Mouse (Mus musculus) stomach, postnatal 0 days (tissue): ENCODE data around the gene Trpm3. TPM values are rescaled to one million over a fixed set of nuclear protein-coding genes. Genes with fewer than 3 reads are reported as not detected.

Source experiments
- ATAC-seq: fragments of 200-750 bp; cut with Nextera tagmentation; 2 replicates; pipeline ENCODE4 v1.8.0; 2017; ENCODE audit not compliant: low FRiP score, low TSS enrichment
- DNase-seq: peaks from one replicate; pipeline ENCODE4 v3.0.0-alpha.2; 2016; ENCODE audit warnings: low spot score
- H3K27ac ChIP-seq: fragments of 300-500 bp; sonication (generic); replicated peaks from 2 replicates; pipeline ENCODE4 v1.5.1; 2014; ENCODE audit warnings: mild to moderate bottlenecking, control low read depth
- H3K27me3 ChIP-seq: fragments of 300-500 bp; sonication (generic); 2 replicates; pipeline ENCODE4 v1.6.1; 2014; ENCODE audit warnings: low read length; ENCODE audit not compliant: control insufficient read depth, insufficient read depth
- H3K36me3 ChIP-seq: fragments of 300-500 bp; sonication (generic); 2 replicates; pipeline ENCODE4 v1.6.1; 2014; ENCODE audit warnings: low read length, mixed read lengths; ENCODE audit not compliant: control insufficient read depth, insufficient read depth
- H3K4me1 ChIP-seq: fragments of 300-500 bp; sonication (generic); replicated peaks from 2 replicates; pipeline ENCODE4 v1.6.1; 2014; ENCODE audit warnings: antibody characterized with exemption; ENCODE audit not compliant: control insufficient read depth, insufficient read depth
- H3K4me2 ChIP-seq: fragments of 300-500 bp; sonication (generic); replicated peaks from 2 replicates; pipeline ENCODE4 v1.6.1; 2014; ENCODE audit warnings: low read depth, mild to moderate bottlenecking, control low read depth, moderate library complexity
- H3K4me3 ChIP-seq: fragments of 300-500 bp; sonication (generic); 2 replicates; pipeline ENCODE4 v1.5.1; 2014; ENCODE audit warnings: low read depth, low read length, control low read depth
- H3K9ac ChIP-seq: fragments of 300-500 bp; sonication (generic); 2 replicates; pipeline ENCODE4 v1.6.1; 2014; ENCODE audit warnings: mild to moderate bottlenecking, low read length, control low read depth, mixed read lengths
- H3K9me3 ChIP-seq: fragments of 300-500 bp; sonication (generic); 2 replicates; pipeline ENCODE4 v1.6.1; 2016; ENCODE audit warnings: low read length; ENCODE audit not compliant: control insufficient read depth
- CTCF ChIP-seq: IDR thresholded peaks from 2 replicates; pipeline ENCODE4 v1.5.1; 2016; ENCODE audit warnings: antibody characterized with exemption, low read depth, mild to moderate bottlenecking, moderate library complexity
- EP300 ChIP-seq: optimal IDR thresholded peaks from 2 replicates; pipeline ENCODE3; 2016; ENCODE audit warnings: antibody characterized with exemption
- WGBS: fragments of 180-500 bp; shearing (Covaris S2); extraction: QIAGEN DNeasy Blood & Tissue Kit; methylation state at CpG from one replicate; pipeline ENCODE4 v1.1.7; 2014; 5-methylcytosine and 5-hydroxymethylcytosine counted together
- polyA plus RNA-seq: library from polyadenylated mRNA; unstranded; fragments of >200 nt; fragmentation: Nextera tagmentation; extraction: Ambion mirVana; gene quantifications from 2 replicates; pipeline ENCODE4 v1.2.1, GENCODE M21; 2015

The Trpm3 gene
- polyA plus RNA-seq, 1 experiment from 2014 or later: 0.33 TPM

DNA sequence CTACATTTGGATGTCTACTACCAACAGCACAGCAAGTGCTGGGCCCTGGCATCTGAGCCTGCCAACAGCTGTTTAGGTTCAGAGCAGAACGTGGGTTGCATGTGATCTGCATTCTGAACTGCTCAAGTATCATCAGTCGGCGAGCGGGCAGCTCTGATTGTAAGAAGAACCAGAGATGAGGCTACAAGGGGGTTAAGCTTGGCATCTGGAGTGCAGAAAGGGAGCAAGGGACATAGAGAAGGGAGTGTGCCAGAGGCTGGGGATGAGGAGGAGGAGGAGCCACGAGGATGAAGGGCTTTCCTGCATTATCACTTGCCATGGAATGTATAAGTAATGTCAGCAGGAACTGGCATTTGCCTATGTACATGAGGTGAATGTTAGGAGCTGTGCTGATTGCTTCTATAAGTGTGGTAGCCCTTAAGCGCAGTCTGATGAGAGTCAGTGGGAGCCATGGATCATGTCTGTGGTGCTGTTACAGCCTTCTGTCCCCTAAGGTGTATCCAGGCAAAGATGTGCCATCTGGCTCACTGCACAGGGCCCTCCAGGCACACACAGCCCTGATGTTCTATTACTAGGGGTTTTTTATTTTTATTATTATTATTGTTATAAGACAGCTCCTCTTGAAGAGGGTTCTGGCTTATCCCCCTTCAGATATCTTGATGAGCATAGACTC, 825.0 kb downstream of the Trpm3 start:
- no peak overlapping the region for H3K27ac ChIP-seq
- TF ChIP-seq EP300 (no peak), CTCF (no peak)
- ATAC-seq: no peak
- no peak for DNase-seq
- no peak overlapping the region for H3K4me3 ChIP-seq
- no peaks in the 10 kb centered on the region for H3K27me3 ChIP-seq
- H3K4me2 ChIP-seq: no peak overlapping the region
- H3K9ac ChIP-seq: no peak overlapping the region
- H3K9me3 ChIP-seq: no peaks in the 10 kb centered on the region
- WGBS: 71% methylated on average over 6 of the region's 6 CpGs
- no peaks in the 10 kb centered on the region for H3K36me3 ChIP-seq
- no peaks in the 10 kb centered on the region for H3K4me1 ChIP-seq

DNA sequence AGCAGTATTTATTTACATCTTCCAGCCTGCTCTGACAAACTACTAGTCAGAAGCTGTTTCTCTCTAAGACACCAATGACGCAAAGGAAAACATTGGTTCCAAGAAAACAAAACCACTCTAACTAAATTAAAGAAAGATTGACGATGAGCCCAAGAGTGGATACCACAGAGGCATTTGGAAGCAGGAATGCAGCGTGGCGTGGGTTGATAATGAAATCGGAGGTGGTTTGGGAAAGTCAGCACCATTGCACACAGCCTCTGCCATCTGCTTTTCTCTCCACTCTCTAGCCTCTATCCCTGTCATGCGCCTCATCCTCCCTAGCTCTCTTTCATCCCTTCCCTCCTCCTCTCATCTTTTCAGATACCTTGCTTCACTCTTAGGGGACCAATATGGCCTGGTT, 826.6 kb downstream of the Trpm3 start:
- Histone ChIP-seq H3K36me3 (no peaks in the 10 kb centered on the region), H3K27me3 (no peaks in the 10 kb centered on the region), H3K4me3 (no peak overlapping the region), H3K4me1 (no peaks in the 10 kb centered on the region), H3K9ac (no peak overlapping the region), H3K4me2 (no peak overlapping the region), H3K9me3 (no peaks in the 10 kb centered on the region), H3K27ac (no peak overlapping the region)
- ATAC-seq (no peak), DNase-seq (no peak)
- WGBS: 75% methylated on average over 6 of the region's 6 CpGs
- TF ChIP-seq CTCF (no peak), EP300 (no peak)

DNA sequence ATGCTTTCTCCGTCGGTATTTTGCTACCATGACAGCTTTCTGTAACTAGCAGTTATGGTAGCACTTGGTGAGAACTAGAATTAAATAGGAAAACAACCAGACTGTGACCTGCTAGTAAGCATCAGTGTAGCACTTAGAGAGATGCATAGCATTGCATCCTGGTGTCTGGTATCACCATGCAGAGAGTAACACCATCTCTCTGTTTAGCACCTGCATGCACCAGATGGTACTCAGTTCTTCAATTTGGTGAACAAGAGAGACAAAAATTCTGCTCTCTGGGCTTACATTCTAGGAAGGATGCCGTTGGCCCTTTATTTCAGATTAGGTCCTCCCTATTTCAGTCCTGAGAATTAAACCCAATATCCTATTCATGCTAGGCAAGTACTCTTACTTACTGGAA, 834.4 kb downstream of the Trpm3 start:
- Histone ChIP-seq H3K9me3 (no peaks in the 10 kb centered on the region), H3K36me3 (no peaks in the 10 kb centered on the region), H3K4me2 (no peak overlapping the region), H3K4me1 (no peaks in the 10 kb centered on the region), H3K4me3 (no peak overlapping the region), H3K9ac (no peak overlapping the region), H3K27ac (no peak overlapping the region), H3K27me3 (no peaks in the 10 kb centered on the region)
- ATAC-seq (no peak), DNase-seq (no peak)
- 86% methylated on average over 3 of the region's 3 CpGs for WGBS
- TF ChIP-seq CTCF (no peak), EP300 (no peak)

DNA sequence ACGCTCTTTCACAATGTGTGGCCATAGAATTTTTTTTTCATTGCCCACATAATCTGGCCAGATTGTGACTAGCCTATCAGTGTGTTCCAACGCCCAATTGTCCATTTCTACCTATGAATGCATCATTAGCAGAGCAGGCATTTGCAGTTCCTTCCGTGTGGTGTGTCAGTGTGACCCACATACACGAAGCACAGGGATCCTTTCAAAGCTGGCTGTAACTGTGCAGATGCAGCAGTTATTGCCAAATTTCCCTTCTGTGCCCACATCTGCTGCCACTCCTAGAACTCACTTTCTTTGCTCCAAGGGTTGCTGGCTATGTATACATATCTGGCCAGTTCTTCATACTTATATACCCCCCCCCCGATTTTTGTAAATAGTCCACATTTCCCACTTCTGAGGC, 834.9 kb downstream of the Trpm3 start:
- Histone ChIP-seq H3K27me3 (no peaks in the 10 kb centered on the region), H3K4me2 (no peak overlapping the region), H3K4me3 (no peak overlapping the region), H3K9ac (no peak overlapping the region), H3K27ac (no peak overlapping the region), H3K4me1 (no peaks in the 10 kb centered on the region), H3K9me3 (no peaks in the 10 kb centered on the region), H3K36me3 (no peaks in the 10 kb centered on the region)
- WGBS: 89% methylated on average over 5 of the region's 5 CpGs
- DNase-seq (no peak), ATAC-seq (no peak)
- no peak for TF ChIP-seq CTCF
- TF ChIP-seq EP300: no peak

DNA sequence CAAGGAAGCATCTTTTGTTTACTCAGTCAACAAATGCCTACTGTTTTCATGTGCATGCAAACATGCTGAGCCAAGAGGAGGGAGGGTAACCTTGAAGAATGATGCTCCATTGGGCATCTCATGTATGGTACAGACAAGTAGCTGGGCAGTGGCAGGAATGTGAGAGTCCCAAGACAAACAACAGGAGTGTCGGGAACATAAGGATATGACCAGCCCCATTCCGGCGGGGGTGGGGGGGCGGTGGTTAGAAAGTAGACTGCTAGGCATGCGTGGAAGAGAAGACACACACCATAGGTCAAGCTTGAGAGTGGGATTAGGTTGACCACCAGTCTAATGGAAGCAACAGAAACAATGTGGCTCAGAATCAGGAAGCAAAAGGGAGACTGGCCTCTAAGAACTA, 837.0 kb downstream of the Trpm3 start:
- no peak overlapping the region for H3K4me3 ChIP-seq
- TF ChIP-seq EP300 (no peak), CTCF (no peak)
- H3K9ac ChIP-seq: no peak overlapping the region
- no peak overlapping the region for H3K4me2 ChIP-seq
- H3K4me1 ChIP-seq: no peaks in the 10 kb centered on the region
- WGBS: 88% methylated on average over 5 of the region's 5 CpGs
- H3K36me3 ChIP-seq: no peaks in the 10 kb centered on the region
- H3K27me3 ChIP-seq: no peaks in the 10 kb centered on the region
- no peak overlapping the region for H3K27ac ChIP-seq
- no peaks in the 10 kb centered on the region for H3K9me3 ChIP-seq
- ATAC-seq: no peak
- no peak for DNase-seq

DNA sequence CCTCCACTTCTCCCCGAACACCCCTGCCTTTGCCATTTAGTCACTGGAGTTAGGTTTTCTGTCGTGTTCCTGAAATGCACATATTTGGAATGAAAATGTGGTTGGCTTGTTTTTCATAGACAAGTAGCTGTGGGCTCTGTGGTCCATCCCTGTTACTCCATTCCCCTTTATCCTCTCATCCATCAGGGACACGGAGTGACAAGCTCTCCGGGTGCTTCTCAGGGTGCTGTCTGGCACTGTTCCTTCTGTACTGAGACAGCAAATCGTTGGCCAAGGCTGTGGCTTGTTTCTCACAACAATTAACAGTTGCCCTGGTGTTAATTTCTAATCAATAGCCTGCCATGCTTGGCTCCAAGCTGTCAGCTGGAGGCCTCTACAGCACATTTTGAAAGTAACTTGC, 838.7 kb downstream of the Trpm3 start:
- Histone ChIP-seq H3K27me3 (no peaks in the 10 kb centered on the region), H3K4me1 (no peaks in the 10 kb centered on the region), H3K4me3 (no peak overlapping the region), H3K9me3 (no peaks in the 10 kb centered on the region), H3K4me2 (no peak overlapping the region), H3K27ac (no peak overlapping the region), H3K9ac (no peak overlapping the region), H3K36me3 (no peaks in the 10 kb centered on the region)
- ATAC-seq (no peak), DNase-seq (no peak)
- 59% methylated on average over 5 of the region's 5 CpGs for WGBS
- TF ChIP-seq EP300 (no peak), CTCF (no peak)
